Mouse (Mus musculus) MEL (cell line): ENCODE measurements around the gene Bcas3. TPM values are rescaled to one million over a fixed set of nuclear protein-coding genes. Genes with fewer than 3 reads are reported as not detected.

Experiments
- DNase-seq: peaks from one replicate; pipeline ENCODE4 v3.0.0; 2011; ENCODE audit warnings: low read depth, low spot score
- H3K27ac ChIP-seq: 2 replicates; pipeline ENCODE4 v1.5.1; 2012; ENCODE audit warnings: low read depth, mild to moderate bottlenecking, control low read depth, low read length, moderate library complexity; ENCODE audit not compliant: control insufficient read depth
- H3K27me3 ChIP-seq, 2 experiments: fragments of 150-350 bp in 1 of 2; sonication (generic) in 1 of 2; 2 replicates each; pipeline ENCODE4 v1.6.1; 2012; ENCODE audit warnings: low read length in 2 of 2, mild to moderate bottlenecking in 2 of 2, improper control_type of control experiment in 1 of 2, moderate library complexity in 1 of 2; ENCODE audit not compliant: insufficient read depth in 2 of 2, control insufficient read depth in 1 of 2
- H3K36me3 ChIP-seq, 2 experiments: 2 replicates each; pipeline ENCODE4 v1.6.1; 2012 to 2014; ENCODE audit warnings: low read length in 2 of 2, improper control_type of control experiment in 1 of 2, inconsistent platforms in 1 of 2, mild to moderate bottlenecking in 1 of 2; ENCODE audit not compliant: insufficient read depth in 2 of 2, control insufficient read depth in 1 of 2
- H3K4me1 ChIP-seq, 2 experiments: fragments of 150-350 bp in 1 of 2; sonication (generic) in 1 of 2; 2 replicates each; pipeline ENCODE4 v1.6.1; 2012; ENCODE audit warnings: low read length in 2 of 2, improper control_type of control experiment in 1 of 2, mild to moderate bottlenecking in 1 of 2; ENCODE audit not compliant: insufficient read depth in 2 of 2, control insufficient read depth in 1 of 2
- H3K4me3 ChIP-seq, 2 experiments: fragments of 150-350 bp in 1 of 2; sonication (generic) in 1 of 2; 2 replicates each; pipeline ENCODE4 v1.5.1; 2012; ENCODE audit warnings: low read depth in 2 of 2, low read length in 2 of 2, mild to moderate bottlenecking in 2 of 2, moderate library complexity in 2 of 2, control low read depth in 1 of 2, improper control_type of control experiment in 1 of 2; ENCODE audit not compliant: control insufficient read depth in 1 of 2, insufficient read depth in 1 of 2
- H3K79me2 ChIP-seq: 2 replicates; pipeline ENCODE4 v1.6.1; 2012; ENCODE audit warnings: mild to moderate bottlenecking, low read length, moderate library complexity; ENCODE audit not compliant: control insufficient read depth, poor library complexity, insufficient read depth
- H3K9ac ChIP-seq: 2 replicates; pipeline ENCODE4 v1.6.1; 2012; ENCODE audit warnings: low read depth, mild to moderate bottlenecking, control low read depth, low read length, moderate library complexity; ENCODE audit not compliant: control insufficient read depth, poor library complexity, severe bottlenecking
- H3K9me3 ChIP-seq: fragments of 150-350 bp; sonication (generic); replicated peaks from 2 replicates; pipeline ENCODE4 v1.6.1; 2012; ENCODE audit warnings: mild to moderate bottlenecking, low read length, improper control_type of control experiment, moderate library complexity; ENCODE audit not compliant: insufficient read depth
- BHLHE40 ChIP-seq: IDR thresholded peaks from 2 replicates; pipeline ENCODE4 v1.6.1; 2012; ENCODE audit warnings: low read depth, mild to moderate bottlenecking, inconsistent platforms, low read length, improper control_type of control experiment, borderline replicate concordance
- CHD1 ChIP-seq: IDR thresholded peaks from 2 replicates; pipeline ENCODE4 v1.6.1; 2012; ENCODE audit warnings: low read depth, mild to moderate bottlenecking, inconsistent platforms, low read length, improper control_type of control experiment
- CTCF ChIP-seq, 3 experiments: IDR thresholded peaks in 2 of 3; conservative IDR thresholded peaks in 1 of 3; 2 replicates each; pipeline ENCODE4 v1.5.1; 2011 to 2012; ENCODE audit warnings: low read length in 3 of 3, low read depth in 2 of 3, mild to moderate bottlenecking in 2 of 3, improper control_type of control experiment in 1 of 3, inconsistent platforms in 1 of 3, mixed read lengths in 1 of 3, moderate library complexity in 1 of 3; ENCODE audit not compliant: control insufficient read depth in 1 of 3, insufficient read depth in 1 of 3, poor library complexity in 1 of 3, severe bottlenecking in 1 of 3
- E2F4 ChIP-seq: IDR thresholded peaks from 2 replicates; pipeline ENCODE4 v1.6.1; 2011; ENCODE audit warnings: low read depth, low read length, improper control_type of control experiment, borderline replicate concordance
- ELF1 ChIP-seq: IDR thresholded peaks from 2 replicates; pipeline ENCODE4 v1.6.1; 2014; ENCODE audit warnings: low read depth, mild to moderate bottlenecking, inconsistent platforms, low read length, improper control_type of control experiment, moderate library complexity
- EP300 ChIP-seq, 2 experiments: IDR thresholded peaks; 2 replicates each; pipeline ENCODE4 v1.6.1; 2011; ENCODE audit warnings: improper control_type of control experiment in 2 of 2, low read length in 2 of 2, low read depth in 1 of 2, mild to moderate bottlenecking in 1 of 2
- ETS1 ChIP-seq: IDR thresholded peaks from 2 replicates; pipeline ENCODE4 v1.6.1; 2012; ENCODE audit warnings: low read depth, mild to moderate bottlenecking, inconsistent platforms, low read length, improper control_type of control experiment, moderate library complexity
- GATA1 ChIP-seq: IDR thresholded peaks from 2 replicates; pipeline ENCODE4 v1.6.1; 2011; ENCODE audit warnings: low read depth, low read length, improper control_type of control experiment
- KAT2A ChIP-seq: conservative IDR thresholded peaks from 2 replicates; pipeline ENCODE4 v1.6.1; 2012; ENCODE audit warnings: low read depth, low read length, improper control_type of control experiment, inconsistent platforms
- MAX ChIP-seq: IDR thresholded peaks from 2 replicates; pipeline ENCODE4 v1.6.1; 2011; ENCODE audit warnings: low read length, improper control_type of control experiment
- MAZ ChIP-seq: IDR thresholded peaks from 2 replicates; pipeline ENCODE4 v1.6.1; 2012; ENCODE audit warnings: low read depth, mild to moderate bottlenecking, inconsistent platforms, low read length, improper control_type of control experiment
- MEF2A ChIP-seq: IDR thresholded peaks from 2 replicates; pipeline ENCODE4 v1.6.1; 2014; ENCODE audit warnings: low read depth, mild to moderate bottlenecking, inconsistent platforms, low read length, improper control_type of control experiment; ENCODE audit not compliant: poor library complexity, insufficient replicate concordance, severe bottlenecking; ENCODE audit errors: extremely low read depth
- MYC ChIP-seq: IDR thresholded peaks from 2 replicates; pipeline ENCODE4 v1.6.1; 2011; ENCODE audit warnings: low read depth, mild to moderate bottlenecking, low read length, improper control_type of control experiment, moderate library complexity
- NELFE ChIP-seq: IDR thresholded peaks from 2 replicates; pipeline ENCODE4 v1.6.1; 2011; ENCODE audit warnings: low read depth, low read length, improper control_type of control experiment
- NRF1 ChIP-seq: IDR thresholded peaks from 2 replicates; pipeline ENCODE4 v1.6.1; 2014; ENCODE audit warnings: low read depth, mild to moderate bottlenecking, inconsistent platforms, low read length, improper control_type of control experiment, moderate library complexity; ENCODE audit not compliant: poor library complexity, insufficient read depth, severe bottlenecking
- POLR2A ChIP-seq, 2 experiments: IDR thresholded peaks; 2 replicates each; pipeline ENCODE4 v1.6.1; 2011 to 2012; ENCODE audit warnings: low read length in 2 of 2, mild to moderate bottlenecking in 2 of 2, control low read depth in 1 of 2, improper control_type of control experiment in 1 of 2, low read depth in 1 of 2, moderate library complexity in 1 of 2; ENCODE audit not compliant: control insufficient read depth in 1 of 2, insufficient read depth in 1 of 2, poor library complexity in 1 of 2
- POLR2AphosphoS5 ChIP-seq: IDR thresholded peaks from 2 replicates; pipeline ENCODE4 v1.6.1; 2012; ENCODE audit warnings: low read depth, borderline replicate concordance, mild to moderate bottlenecking, inconsistent platforms, low read length, moderate library complexity, mixed read lengths
- RAD21 ChIP-seq: IDR thresholded peaks from 2 replicates; pipeline ENCODE4 v1.6.1; 2011; ENCODE audit warnings: mild to moderate bottlenecking, low read depth, low read length, improper control_type of control experiment
- TAL1 ChIP-seq: IDR thresholded peaks from 2 replicates; pipeline ENCODE4 v1.6.1; 2012; ENCODE audit warnings: mild to moderate bottlenecking, inconsistent platforms, low read length, moderate library complexity, mixed read lengths
- TCF12 ChIP-seq: IDR thresholded peaks from 2 replicates; pipeline ENCODE4 v1.6.1; 2014; ENCODE audit warnings: low read depth, mild to moderate bottlenecking, inconsistent platforms, low read length, improper control_type of control experiment, moderate library complexity
- UBTF ChIP-seq: IDR thresholded peaks from 2 replicates; pipeline ENCODE4 v1.6.1; 2012; ENCODE audit warnings: low read depth, mild to moderate bottlenecking, inconsistent platforms, low read length, improper control_type of control experiment, moderate library complexity, borderline replicate concordance; ENCODE audit not compliant: insufficient read depth
- USF1 ChIP-seq: IDR thresholded peaks from 2 replicates; pipeline ENCODE4 v1.6.1; 2014; ENCODE audit warnings: low read depth, mild to moderate bottlenecking, inconsistent platforms, low read length, improper control_type of control experiment, moderate library complexity
- USF2 ChIP-seq, 2 experiments: IDR thresholded peaks; 2 replicates each; pipeline ENCODE4 v1.6.1; 2011 to 2012; ENCODE audit warnings: improper control_type of control experiment in 2 of 2, low read length in 2 of 2, borderline replicate concordance in 1 of 2, inconsistent platforms in 1 of 2, low read depth in 1 of 2, mild to moderate bottlenecking in 1 of 2; ENCODE audit not compliant: insufficient read depth in 1 of 2
- ZC3H11A ChIP-seq: IDR thresholded peaks from 2 replicates; pipeline ENCODE4 v1.6.1; 2012; ENCODE audit warnings: low read depth, mild to moderate bottlenecking, inconsistent platforms, low read length, improper control_type of control experiment
- ZNF384 ChIP-seq: IDR thresholded peaks from 2 replicates; pipeline ENCODE4 v1.6.1; 2012; ENCODE audit warnings: low read depth, mild to moderate bottlenecking, inconsistent platforms, low read length, improper control_type of control experiment
- polyA plus RNA-seq, 2 experiments: library from polyadenylated mRNA; stranded (reverse) in 1 of 2; unstranded in 1 of 2; fragments of >175 nt in 1 of 2; fragments of >200 nt in 1 of 2; gene quantifications; 2 replicates each; pipeline versions ENCODE4 v1.2.1 to v1.2.4; 2012; ENCODE audit warnings: low replicate concordance in 2 of 2, low read depth in 1 of 2; ENCODE audit not compliant: insufficient read length in 2 of 2, insufficient read depth in 1 of 2, missing spikeins in 1 of 2
- total RNA-seq: library from RNA; depleted of rRNA; stranded (reverse); fragments of 300-350 nt; gene quantifications from 2 replicates; pipeline ENCODE4 v1.2.3, GENCODE M21; 2012

Bcas3 gene
- total and polyA plus RNA-seq, 3 experiments = 8.6 to 14.7 TPM; not detected in 1

DNA sequence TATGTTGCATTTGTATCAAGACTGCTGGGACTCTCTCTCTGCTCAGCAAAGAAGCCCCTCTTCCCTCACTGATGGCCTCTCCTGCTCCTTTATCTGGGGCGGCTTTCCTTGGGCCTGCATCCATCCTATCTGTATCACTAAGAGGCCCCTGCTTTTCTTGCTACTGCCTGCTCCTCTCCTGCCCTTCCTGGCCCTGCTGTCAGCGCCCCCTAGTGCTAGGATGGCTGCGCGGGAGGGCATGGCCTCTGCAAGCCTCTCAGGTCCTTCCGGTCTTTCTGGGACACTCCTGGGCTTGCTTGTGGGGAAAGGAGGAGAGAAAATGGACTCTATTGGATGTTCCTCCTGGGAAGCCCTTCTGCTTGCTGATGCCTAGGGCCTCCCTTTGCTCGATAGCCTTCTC is 470.2 kb downstream of the Bcas3 start (continued):
- TF ChIP-seq RAD21 = peak; percentile 85
- TF ChIP-seq TCF12 = no peak
- no peak for TF ChIP-seq ETS1
- TF ChIP-seq ZC3H11A = peak; percentile 84
- TF ChIP-seq USF1 = no peak
- TF ChIP-seq UBTF = no peak
- TF ChIP-seq MYC = no peak
- no peak for TF ChIP-seq CHD1
- TF ChIP-seq CTCF (IDR thresholded peaks at IDR 0.05 in 2 of 3, conservative IDR thresholded peaks at IDR 0.05 in 1 of 3; ENCODE audit: control insufficient read depth in 1 of 3, insufficient read depth in 1 of 3, low read depth in 2 of 3, low read length in 3 of 3, poor library complexity in 1 of 3, severe bottlenecking in 1 of 3) = peak; percentile 81 to 99 (median 96)
- no peak for TF ChIP-seq MEF2A
- TF ChIP-seq MAX = no peak
- no peak for TF ChIP-seq ZNF384
- no peak for TF ChIP-seq TAL1
- TF ChIP-seq POLR2AphosphoS5 = no peak

DNA sequence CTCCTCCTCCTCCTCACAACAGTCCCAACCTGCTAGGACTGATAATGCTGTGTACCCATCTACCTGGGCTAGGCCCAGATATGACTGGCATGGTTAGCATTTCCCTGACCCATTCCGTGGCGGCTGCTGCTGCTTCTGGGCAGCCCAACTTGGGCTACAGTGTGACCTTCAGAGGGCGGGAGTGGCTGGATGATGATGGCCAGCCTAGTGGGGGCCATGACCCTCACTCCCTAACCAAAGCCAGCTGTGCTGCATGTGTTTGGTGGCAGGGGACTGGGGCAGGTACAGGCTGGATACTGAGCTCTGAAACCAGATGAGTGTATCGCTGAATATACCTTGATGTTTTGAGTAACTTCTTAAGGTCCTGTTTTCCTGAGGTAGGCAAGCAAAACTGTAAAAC is 470.8 kb downstream of the Bcas3 start:
- H3K79me2 ChIP-seq = no peaks in the 10 kb centered on the region
- no peak for TF ChIP-seq NELFE
- TF ChIP-seq, all 39 proteins: peak for 0
- no peaks in the 10 kb centered on the region for H3K27me3 ChIP-seq
- peaks cover 0 to 7% of the 10 kb centered on the region in 2 experiments; a peak in 1 of 4 replicates for H3K4me1 ChIP-seq
- no peaks in the 10 kb centered on the region for H3K36me3 ChIP-seq
- DNase-seq = no peak
- H3K27ac ChIP-seq = no peak overlapping the region
- no peak overlapping the region for H3K9ac ChIP-seq
- no peak overlapping the region for H3K4me3 ChIP-seq
- H3K9me3 ChIP-seq = no peaks in the 10 kb centered on the region

DNA sequence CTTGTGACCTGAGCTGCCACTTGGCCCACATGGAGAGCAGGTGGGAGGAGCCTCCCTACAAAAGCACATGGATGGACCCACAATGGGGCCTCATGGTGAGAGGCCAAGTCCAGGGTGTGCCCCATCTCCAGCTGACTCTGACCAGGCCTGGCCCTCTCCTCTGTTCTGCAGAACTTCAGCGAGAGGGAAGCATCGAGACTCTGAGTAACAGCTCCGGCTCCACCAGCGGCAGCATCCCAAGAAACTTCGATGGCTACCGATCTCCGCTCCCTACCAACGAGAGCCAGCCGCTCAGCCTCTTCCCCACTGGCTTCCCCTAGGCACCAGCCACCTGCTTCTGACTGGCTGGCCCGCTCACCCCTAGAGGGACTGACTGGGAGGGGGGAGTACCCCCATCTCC is 472.1 kb downstream of the Bcas3 start:
- Histone ChIP-seq H3K4me1 (peaks cover 0 to 7% of the 10 kb centered on the region in 2 experiments; a peak in 1 of 4 replicates), H3K9me3 (no peaks in the 10 kb centered on the region), H3K79me2 (no peaks in the 10 kb centered on the region), H3K4me3 (no peak overlapping the region), H3K27ac (no peak overlapping the region), H3K27me3 (no peaks in the 10 kb centered on the region), H3K36me3 (no peaks in the 10 kb centered on the region), H3K9ac (no peak overlapping the region)
- no peak for DNase-seq
- no peak for TF ChIP-seq USF2 (IDR thresholded peaks at IDR 0.05; ENCODE audit: borderline replicate concordance in 1 of 2, insufficient read depth in 1 of 2, low read depth in 1 of 2, low read length in 2 of 2)
- no peak for TF ChIP-seq GATA1
- no peak for TF ChIP-seq POLR2A (IDR thresholded peaks at IDR 0.05; ENCODE audit: control insufficient read depth in 1 of 2, insufficient read depth in 1 of 2, low read depth in 1 of 2, low read length in 2 of 2, poor library complexity in 1 of 2)
- no peak for TF ChIP-seq EP300 (IDR thresholded peaks at IDR 0.05; ENCODE audit: low read depth in 1 of 2, low read length in 2 of 2)
- TF ChIP-seq CHD1 = no peak
- no peak for TF ChIP-seq ELF1
- no peak for TF ChIP-seq MAZ
- no peak for TF ChIP-seq ZNF384
- TF ChIP-seq E2F4 = no peak
- no peak for TF ChIP-seq TAL1
- TF ChIP-seq BHLHE40 = no peak
- TF ChIP-seq POLR2AphosphoS5 = no peak
- TF ChIP-seq MAX = no peak
- TF ChIP-seq USF1 = no peak
- no peak for TF ChIP-seq KAT2A
- no peak for TF ChIP-seq NRF1
- no peak for TF ChIP-seq TCF12
- no peak for TF ChIP-seq CTCF (IDR thresholded peaks at IDR 0.05 in 2 of 3, conservative IDR thresholded peaks at IDR 0.05 in 1 of 3; ENCODE audit: control insufficient read depth in 1 of 3, insufficient read depth in 1 of 3, low read depth in 2 of 3, low read length in 3 of 3, poor library complexity in 1 of 3, severe bottlenecking in 1 of 3)
- TF ChIP-seq ETS1 = no peak
